9 mouse cellular contexts compared by ENCODE assay signal in the genomic region with DNA sequence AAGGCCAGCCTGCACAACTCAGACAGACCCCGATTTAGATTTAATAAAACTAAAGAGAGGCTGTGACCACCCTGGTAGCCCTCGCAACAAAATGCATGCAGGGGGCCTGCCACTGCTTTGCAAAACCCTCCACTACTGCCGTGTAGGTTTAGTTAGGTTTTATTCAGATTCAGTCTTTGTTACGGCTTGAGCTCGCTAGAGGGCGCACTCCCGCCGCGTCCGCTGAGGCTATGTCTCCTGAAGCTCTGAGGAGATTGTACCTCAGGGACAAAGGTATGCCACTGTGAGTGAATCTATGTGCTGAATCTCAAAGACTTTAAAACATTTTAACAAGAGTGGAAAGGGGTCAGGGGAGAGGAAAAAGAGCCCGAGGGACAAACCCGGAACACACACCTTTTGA. TPM values are rescaled to one million over a fixed set of nuclear protein-coding genes. Genes with fewer than 3 reads are reported as not detected.
DNase-seq lines count a peak whose midpoint lies in the region; ATAC-seq lines count a peak whose summit lies in the region.
"Had no signal": no experiment of that assay in that cellular context is flagged by ENCODE, and none has a peak within 500 bp of the region (broad histone marks: within the 10 kb centered on the region; RNA-seq: fewer than 3 reads in every experiment).

No protein-coding gene starts in this region.

- H3K9ac ChIP-seq in limb, embryonic 11.5 days (ENCODE audit: low read length) = no peak overlapping the region
- no peak overlapping the region for H3K9ac ChIP-seq in neural tube, embryonic 14.5 days (replicated peaks; ENCODE audit: low read depth, low read length)
- H3K9ac ChIP-seq: lung, embryonic 15.5 days had no signal

- H3K27ac ChIP-seq in limb, embryonic 11.5 days (replicated peaks; ENCODE audit: low read depth, low read length) = no peak overlapping the region
- H3K27ac ChIP-seq in neural tube, embryonic 14.5 days (ENCODE audit: low read depth, low read length) = no peak overlapping the region
- H3K27ac ChIP-seq: lung, embryonic 15.5 days had no signal

- intact Hi-C loops in heart, postnatal 14 days (cut with DNase I) = loop anchor here (5.0 kb wide), 1 partner anchor 93 kb away; no protein-coding TSS in a partner anchor
- intact Hi-C loops in heart, postnatal 25 days (cut with DNase I) = loop anchor here (2.0 kb wide), 1 partner anchor 95 kb away; no protein-coding TSS in a partner anchor
- intact Hi-C loops in gastrocnemius, postnatal 14 days (cut with DNase I; ENCODE audit: low total_unique reads) = no loop called here

- peak; percentile 33 to 50 for DNase-seq in heart, postnatal 14 days
- DNase-seq in heart, postnatal 25 days (ENCODE audit: low spot score) = no peak
- DNase-seq in ES-CJ7 (ENCODE audit: low read depth, low spot score) = peak; percentile 55
- DNase-seq in cerebellum, adult 8-10 months = peak; percentile 30
- DNase-seq in gastrocnemius, postnatal 14 days = peak; percentile 18
- peak; percentile 52 for DNase-seq in limb, embryonic 11.5 days (ENCODE audit: low spot score)
- DNase-seq in urinary bladder, adult 2 months (ENCODE audit: low spot score) = peak; percentile 25

- H3K4me3 ChIP-seq in limb, embryonic 11.5 days (ENCODE audit: low read depth, low read length) = no peak overlapping the region
- H3K4me3 ChIP-seq in neural tube, embryonic 14.5 days (ENCODE audit: low read depth, low read length) = no peak overlapping the region
- H3K4me3 ChIP-seq: lung, embryonic 15.5 days had no signal

- WGBS in limb, embryonic 11.5 days = 16% methylated on average over 12 of the region's 12 CpGs
- 14% methylated on average over 12 of the region's 12 CpGs for WGBS in neural tube, embryonic 14.5 days

- no peak overlapping the region for H3K4me2 ChIP-seq in limb, embryonic 11.5 days (ENCODE audit: low read depth, severe bottlenecking)
- H3K4me2 ChIP-seq in neural tube, embryonic 14.5 days (ENCODE audit: low read depth, low read length) = no peak overlapping the region
- H3K4me2 ChIP-seq: lung, embryonic 15.5 days had no signal

- H3K36me3 ChIP-seq in limb, embryonic 11.5 days (ENCODE audit: control insufficient read depth, insufficient read depth, low read length) = no peaks in the 10 kb centered on the region
- no peaks in the 10 kb centered on the region for H3K36me3 ChIP-seq in neural tube, embryonic 14.5 days (ENCODE audit: control insufficient read depth, insufficient read depth, low read length)
- H3K36me3 ChIP-seq: lung, embryonic 15.5 days had no signal

- H3K4me1 ChIP-seq in limb, embryonic 11.5 days (ENCODE audit: control insufficient read depth, insufficient read depth, low read length) = no peaks in the 10 kb centered on the region
- no peaks in the 10 kb centered on the region for H3K4me1 ChIP-seq in neural tube, embryonic 14.5 days (ENCODE audit: control insufficient read depth, insufficient read depth, low read length)
- H3K4me1 ChIP-seq: lung, embryonic 15.5 days had no signal

- ATAC-seq in limb, embryonic 11.5 days (ENCODE audit: insufficient number of reproducible peaks, low FRiP score, low TSS enrichment, low read depth) = no peak
- 0 out of 2 replicates have a peak, but pooled peaks have one; percentile 38 for ATAC-seq in neural tube, embryonic 14.5 days (ENCODE audit: low read depth)

- no peaks in the 10 kb centered on the region for H3K27me3 ChIP-seq in limb, embryonic 11.5 days (ENCODE audit: control insufficient read depth, insufficient read depth, low read length)
- no peaks in the 10 kb centered on the region for H3K27me3 ChIP-seq in neural tube, embryonic 14.5 days (ENCODE audit: control insufficient read depth, insufficient read depth, low read length)
- H3K27me3 ChIP-seq: lung, embryonic 15.5 days had no signal

- H3K9me3 ChIP-seq in limb, embryonic 11.5 days (ENCODE audit: control insufficient read depth, low read length) = no peaks in the 10 kb centered on the region
- H3K9me3 ChIP-seq in neural tube, embryonic 14.5 days (ENCODE audit: control insufficient read depth, low read length) = no peaks in the 10 kb centered on the region
- H3K9me3 ChIP-seq: lung, embryonic 15.5 days had no signal

RNA-seq across cellular contexts. Expression of a gene that starts 0.7 kb away (rescaled TPM):
- not detected for total RNA-seq in heart, postnatal 14 days (2021)
- total RNA-seq in heart, postnatal 25 days (2021) = not detected
- not detected for total RNA-seq in gastrocnemius, postnatal 14 days (2021)
- not detected in 2 replicates for polyA plus RNA-seq in limb, embryonic 11.5 days (2014; fragmentation: Nextera tagmentation; extraction: Ambion mirVana)
- polyA plus RNA-seq in neural tube, embryonic 14.5 days (2014; fragmentation: Nextera tagmentation; extraction: Ambion mirVana) = not detected in 2 replicates
- polyA plus RNA-seq in urinary bladder, adult 2 months (2012; rRNA removed) = not detected in 2 replicates
- polyA plus RNA-seq: lung, embryonic 15.5 days had no signal

RNA-seq across cellular contexts. Expression of a gene that starts 18.0 kb away (rescaled TPM):
- not detected for total RNA-seq in heart, postnatal 14 days (2021)
- total RNA-seq in heart, postnatal 25 days (2021) = not detected
- total RNA-seq in gastrocnemius, postnatal 14 days (2021) = not detected
- not detected in 2 replicates for polyA plus RNA-seq in limb, embryonic 11.5 days (2014; fragmentation: Nextera tagmentation; extraction: Ambion mirVana)
- not detected in 2 replicates for polyA plus RNA-seq in neural tube, embryonic 14.5 days (2014; fragmentation: Nextera tagmentation; extraction: Ambion mirVana)
- polyA plus RNA-seq in urinary bladder, adult 2 months (2012; rRNA removed) = not detected in 2 replicates
- polyA plus RNA-seq: lung, embryonic 15.5 days had no signal

RNA-seq across cellular contexts. Expression of a gene that starts 26.5 kb away (rescaled TPM):
- not detected for total RNA-seq in heart, postnatal 14 days (2021)
- not detected for total RNA-seq in heart, postnatal 25 days (2021)
- total RNA-seq in gastrocnemius, postnatal 14 days (2021) = not detected
- not detected in 2 replicates for polyA plus RNA-seq in limb, embryonic 11.5 days (2014; fragmentation: Nextera tagmentation; extraction: Ambion mirVana)
- not detected in 2 replicates for polyA plus RNA-seq in neural tube, embryonic 14.5 days (2014; fragmentation: Nextera tagmentation; extraction: Ambion mirVana)
- not detected in 2 replicates for polyA plus RNA-seq in urinary bladder, adult 2 months (2012; rRNA removed)
- polyA plus RNA-seq: lung, embryonic 15.5 days had no signal

RNA-seq across cellular contexts. Expression of a gene that starts 36.8 kb away (rescaled TPM):
- not detected for total RNA-seq in heart, postnatal 14 days (2021)
- total RNA-seq in heart, postnatal 25 days (2021) = not detected
- not detected for total RNA-seq in gastrocnemius, postnatal 14 days (2021)
- polyA plus RNA-seq in limb, embryonic 11.5 days (2014; fragmentation: Nextera tagmentation; extraction: Ambion mirVana) = not detected in 2 replicates
- polyA plus RNA-seq in neural tube, embryonic 14.5 days (2014; fragmentation: Nextera tagmentation; extraction: Ambion mirVana) = not detected in 2 replicates
- polyA plus RNA-seq in urinary bladder, adult 2 months (2012; rRNA removed) = not detected in 2 replicates
- polyA plus RNA-seq: lung, embryonic 15.5 days had no signal

RNA-seq across cellular contexts. Expression of a gene that starts 41.3 kb away (rescaled TPM):
- not detected for total RNA-seq in heart, postnatal 14 days (2021)
- total RNA-seq in heart, postnatal 25 days (2021) = not detected
- not detected for total RNA-seq in gastrocnemius, postnatal 14 days (2021)
- polyA plus RNA-seq in limb, embryonic 11.5 days (2014; fragmentation: Nextera tagmentation; extraction: Ambion mirVana) = not detected in 2 replicates
- polyA plus RNA-seq in neural tube, embryonic 14.5 days (2014; fragmentation: Nextera tagmentation; extraction: Ambion mirVana) = not detected in 2 replicates
- polyA plus RNA-seq in urinary bladder, adult 2 months (2012; rRNA removed) = not detected in 2 replicates
- polyA plus RNA-seq: lung, embryonic 15.5 days had no signal
